Mouse (Mus musculus): ENCODE data around the gene Dlgap4.

DNA sequence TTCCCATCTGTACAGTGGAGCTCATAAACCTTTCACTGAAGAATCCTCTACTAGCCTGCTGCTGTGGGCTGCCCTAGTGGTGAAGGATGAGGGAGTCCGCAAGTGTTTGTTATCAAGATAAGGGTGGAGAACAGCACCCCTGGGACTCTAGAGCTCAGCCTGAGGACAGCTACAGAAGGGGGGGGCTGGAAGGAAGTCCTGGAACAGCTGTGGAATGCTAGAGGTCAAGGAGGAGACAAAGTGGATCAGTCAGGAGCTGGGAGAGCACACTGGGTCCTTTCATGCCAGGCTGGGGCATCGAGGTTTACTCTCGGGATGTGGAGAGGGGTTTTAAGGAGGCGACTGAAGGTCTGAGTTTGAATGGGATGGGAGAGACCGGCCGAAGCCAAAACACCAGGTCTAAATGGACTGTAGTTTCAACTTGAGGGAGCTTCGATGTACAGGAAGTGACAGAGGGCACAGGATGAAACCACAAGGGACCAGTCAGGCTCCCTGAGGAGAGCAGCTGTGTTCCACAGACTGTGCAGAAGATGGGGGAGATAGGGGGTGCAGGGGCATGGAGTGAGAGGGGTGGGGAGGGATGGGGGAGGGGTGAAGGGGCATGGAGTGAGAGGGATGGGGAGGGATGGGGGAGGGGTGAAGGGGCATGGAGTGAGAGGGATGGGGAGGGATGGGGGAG, 164.0 kb downstream of the Dlgap4 start:
- TF ChIP-seq GATA1 (IDR thresholded peaks at IDR 0.05; ENCODE audit: borderline replicate concordance, low read length) (no peak), CTCF (IDR thresholded peaks at IDR 0.05; ENCODE audit: low read depth, low read length) (no peak), POLR2AphosphoS5 (IDR thresholded peaks at IDR 0.05; ENCODE audit: insufficient replicate concordance, low read depth, low read length) (no peak), TAL1 (conservative IDR thresholded peaks at IDR 0.05; ENCODE audit: low read depth, low read length) (no peak), GATA2 (IDR thresholded peaks at IDR 0.05; ENCODE audit: borderline replicate concordance, low read depth, low read length) (0 out of 2 replicates have a peak, but pooled peaks have one; percentile 27)

Measured in G1E (cell line).